Mouse (Mus musculus): Measurements from ENCODE around the gene Micu2. TPM values are rescaled to one million over a fixed set of nuclear protein-coding genes. Genes with fewer than 3 reads are reported as not detected.

Micu2 gene
- 68.1 and 69.2 TPM in 2 replicates for polyA plus RNA-seq (2015; fragmentation: Nextera tagmentation; extraction: Ambion mirVana)

DNA sequence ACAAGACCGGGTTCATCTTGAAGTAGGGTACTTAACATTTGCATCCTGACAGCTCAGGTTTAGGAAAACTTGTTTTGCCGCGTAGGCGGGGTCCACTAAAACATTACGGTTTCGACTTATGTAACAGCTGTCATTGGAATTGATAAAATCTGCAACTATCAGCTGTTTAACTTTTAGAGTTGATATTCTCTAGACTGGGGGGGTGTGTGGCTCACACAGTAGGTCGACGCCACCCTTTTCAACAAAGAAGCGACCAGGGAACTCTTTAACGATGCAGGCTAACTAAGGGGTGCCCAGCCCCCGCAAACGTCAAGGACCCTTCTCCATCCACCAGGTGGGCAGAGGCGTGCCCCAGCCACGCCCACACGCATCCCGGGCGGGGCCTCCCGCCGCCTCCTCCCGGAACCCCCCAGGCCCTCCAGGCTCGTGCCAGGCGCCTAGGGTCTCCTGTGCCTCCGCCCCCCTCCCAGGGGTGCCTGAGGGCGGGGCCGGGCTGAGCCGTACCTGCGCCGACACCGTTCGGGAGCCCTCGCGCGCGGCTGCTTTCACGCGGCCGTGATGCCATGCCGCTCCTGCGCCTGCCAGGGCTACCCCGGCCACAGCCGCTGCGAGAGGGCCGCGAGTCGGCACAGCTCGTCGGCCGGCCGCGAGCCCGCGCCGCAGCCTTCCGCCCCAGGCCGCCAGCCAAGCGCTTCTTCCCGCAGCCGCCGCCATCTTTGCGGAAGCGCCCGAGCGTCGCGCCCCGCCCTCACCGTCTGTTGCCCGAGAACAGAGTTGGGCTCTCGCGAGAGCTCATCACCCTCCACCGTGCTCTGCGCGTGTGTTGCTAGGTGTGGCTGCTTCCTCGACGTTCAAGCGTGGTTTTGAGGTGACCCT lies at the start of gene Micu2:
Gene Micu2, minus strand, starts transcription at position 737 of the 876 bp plus-strand sequence.
- Histone ChIP-seq H3K4me2 (peak within 1 kb of the TSS; percentile 57), H3K4me3 (peak within 1 kb of the TSS; percentile 78), H3K27me3 (0 out of 2 replicates have a peak, but pooled peaks cover 3% of the 10 kb centered on the region), H3K9me3 (no peaks in the 10 kb centered on the region), H3K9ac (peak within 1 kb of the TSS; percentile 88), H3K4me1 (replicated peaks) (peaks cover 15% of the 10 kb centered on the region), H3K27ac (peak within 1 kb of the TSS; percentile 89), H3K36me3 (no peaks in the 10 kb centered on the region)
- ATAC-seq (ENCODE audit: low FRiP score): peak; percentile 99
- WGBS: 4% methylated on average over 68 of the region's 76 CpGs

DNA sequence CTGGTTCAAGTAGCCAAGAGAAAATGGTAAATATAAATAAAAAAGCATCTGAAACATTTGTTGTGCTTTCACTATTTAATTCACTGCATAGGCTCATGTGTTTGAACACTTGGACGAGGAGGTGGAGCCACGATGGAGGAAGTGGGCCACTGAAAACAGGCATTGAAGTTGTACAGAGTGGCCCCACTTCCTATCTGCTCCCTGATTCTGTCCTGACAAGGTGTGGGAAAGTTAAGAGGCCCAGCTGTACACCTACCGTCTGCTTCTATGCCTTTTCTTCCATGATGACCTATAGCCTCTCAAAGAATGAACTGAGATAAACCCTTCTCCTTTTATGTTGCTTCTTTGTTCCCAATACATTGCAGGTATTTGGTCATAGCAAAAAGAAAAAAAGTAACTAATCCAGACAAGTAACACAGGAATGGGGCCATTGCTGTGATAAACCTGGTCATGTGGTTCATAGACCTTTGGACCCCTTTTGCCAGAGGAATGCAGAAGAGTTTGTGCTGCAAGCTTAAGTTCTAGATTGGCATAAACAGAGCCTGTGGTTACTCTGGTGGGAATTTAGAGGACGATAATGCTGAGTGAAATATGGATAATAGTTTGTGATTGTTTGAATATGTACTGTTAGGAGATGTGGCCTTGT lies 47.7 kb upstream of the Micu2 start:
- Histone ChIP-seq H3K9me3 (no peaks in the 10 kb centered on the region), H3K9ac (no peak overlapping the region), H3K4me3 (no peak overlapping the region), H3K27me3 (no peaks in the 10 kb centered on the region), H3K27ac (no peak overlapping the region), H3K4me2 (no peak overlapping the region), H3K36me3 (no peaks in the 10 kb centered on the region), H3K4me1 (replicated peaks) (no peaks in the 10 kb centered on the region)
- WGBS: 90% methylated on average over 4 of the region's 4 CpGs
- ATAC-seq (ENCODE audit: low FRiP score): no peak

DNA sequence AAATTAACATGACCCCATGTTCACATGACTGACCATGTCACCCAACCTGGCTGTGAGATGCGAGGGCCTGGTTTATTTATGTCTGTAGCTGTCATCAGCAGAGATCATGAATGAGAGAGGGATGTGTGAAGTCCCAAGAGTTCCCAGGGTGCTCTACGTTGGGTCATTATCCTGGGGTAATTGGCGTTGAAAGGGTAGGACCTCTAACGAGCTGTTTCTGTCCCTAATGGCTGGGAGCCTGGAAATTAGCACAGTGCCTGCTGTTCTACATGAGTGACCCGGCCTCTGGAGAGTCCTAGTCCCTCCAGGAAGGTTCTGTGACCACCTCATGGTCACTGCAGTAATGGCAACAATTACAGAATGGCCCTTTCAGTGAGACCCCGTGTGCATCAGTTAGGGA lies 37.1 kb upstream of the Micu2 start:
- WGBS: 28% methylated on average over 6 of the region's 6 CpGs
- no peak overlapping the region for H3K4me3 ChIP-seq
- ATAC-seq (ENCODE audit: low FRiP score): no peak
- peaks cover 9% of the 10 kb centered on the region; the same call in 1 of the 2 replicates for H3K27me3 ChIP-seq
- no peak overlapping the region for H3K4me2 ChIP-seq
- H3K9me3 ChIP-seq: no peaks in the 10 kb centered on the region
- H3K4me1 ChIP-seq (replicated peaks): no peaks in the 10 kb centered on the region
- H3K9ac ChIP-seq: no peak overlapping the region
- H3K27ac ChIP-seq: no peak overlapping the region
- H3K36me3 ChIP-seq: no peaks in the 10 kb centered on the region

DNA sequence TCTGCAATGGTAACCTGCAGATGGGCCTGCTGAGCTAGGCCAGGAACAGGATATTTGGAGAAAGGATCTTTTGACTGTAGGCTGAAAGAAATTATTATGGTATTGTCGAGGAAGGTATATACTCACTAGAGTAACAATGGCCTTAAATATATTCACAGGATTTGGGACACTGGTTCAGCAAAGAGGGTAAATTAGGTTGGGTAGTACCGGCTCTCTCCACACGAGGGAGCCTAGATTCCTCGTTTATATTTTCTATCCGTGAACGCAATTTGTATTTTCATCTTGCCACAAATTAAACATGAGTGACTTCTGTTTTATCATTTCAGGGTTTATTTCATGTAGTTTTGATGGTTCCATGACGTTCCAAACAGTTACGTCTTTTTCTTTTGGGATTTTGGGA lies 35.5 kb upstream of the Micu2 start:
- Histone ChIP-seq H3K9ac (no peak overlapping the region), H3K9me3 (no peaks in the 10 kb centered on the region), H3K4me1 (replicated peaks) (no peaks in the 10 kb centered on the region), H3K36me3 (no peaks in the 10 kb centered on the region), H3K4me3 (no peak overlapping the region), H3K4me2 (no peak overlapping the region), H3K27me3 (peaks cover 9% of the 10 kb centered on the region; the same call in 1 of the 2 replicates), H3K27ac (no peak overlapping the region)
- ATAC-seq (ENCODE audit: low FRiP score): no peak
- WGBS: 12% methylated on average over 8 of the region's 8 CpGs

DNA sequence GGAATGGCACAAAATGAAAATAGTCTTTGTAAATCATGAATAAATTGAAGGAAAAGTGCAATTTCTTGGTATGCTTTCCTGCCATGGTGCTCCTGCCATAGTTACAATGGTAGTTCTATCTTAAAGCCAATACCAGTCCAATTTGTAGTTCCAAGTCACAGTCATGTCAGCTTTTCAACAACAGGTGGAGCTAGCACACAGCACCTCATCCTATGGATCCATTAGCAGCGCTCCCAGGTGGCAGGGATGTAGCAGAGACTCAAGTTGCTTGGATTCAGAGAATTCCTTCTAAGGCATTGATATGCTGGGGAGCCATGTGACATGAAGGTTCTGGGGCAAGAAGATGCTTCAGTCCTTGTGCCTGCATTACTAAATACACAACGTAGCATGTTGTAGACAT lies 19.8 kb upstream of the Micu2 start:
- H3K4me2 ChIP-seq: no peak overlapping the region
- H3K27ac ChIP-seq: no peak overlapping the region
- no peaks in the 10 kb centered on the region for H3K27me3 ChIP-seq
- H3K9ac ChIP-seq: no peak overlapping the region
- 44% methylated on average over 2 of the region's 2 CpGs for WGBS
- ATAC-seq (ENCODE audit: low FRiP score): no peak
- no peak overlapping the region for H3K4me3 ChIP-seq
- no peaks in the 10 kb centered on the region for H3K9me3 ChIP-seq
- no peaks in the 10 kb centered on the region for H3K36me3 ChIP-seq
- H3K4me1 ChIP-seq (replicated peaks): no peaks in the 10 kb centered on the region

DNA sequence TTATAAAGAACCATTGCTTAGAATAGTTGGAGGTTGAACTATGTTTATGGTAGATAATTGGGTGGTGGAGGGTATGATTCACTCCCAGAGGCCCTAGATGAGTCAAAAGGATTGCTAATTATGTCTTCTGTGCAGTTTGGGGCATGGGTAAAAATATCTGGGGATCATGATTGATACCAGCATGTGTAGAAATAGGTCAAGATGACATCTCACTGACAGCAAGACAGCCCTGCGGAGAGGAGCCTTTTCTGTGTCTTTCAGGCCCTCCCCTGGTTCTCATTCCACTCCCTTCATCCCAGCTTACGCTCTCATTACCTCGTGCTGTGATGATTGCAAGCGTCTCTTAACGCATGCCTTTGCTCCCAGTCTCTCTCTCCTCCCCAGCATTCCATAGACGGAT lies 4.8 kb upstream of the Micu2 start:
- H3K9ac ChIP-seq: no peak overlapping the region
- H3K4me3 ChIP-seq: no peak overlapping the region
- 68% methylated on average over 6 of the region's 6 CpGs for WGBS
- no peak for ATAC-seq (ENCODE audit: low FRiP score)
- H3K4me2 ChIP-seq: no peak overlapping the region
- H3K9me3 ChIP-seq: no peaks in the 10 kb centered on the region
- 0 out of 2 replicates have a peak, but pooled peaks cover 9% of the 10 kb centered on the region for H3K4me1 ChIP-seq (replicated peaks)
- H3K27me3 ChIP-seq: 0 out of 2 replicates have a peak, but pooled peaks cover 3% of the 10 kb centered on the region
- H3K27ac ChIP-seq: no peak overlapping the region
- no peaks in the 10 kb centered on the region for H3K36me3 ChIP-seq

DNA sequence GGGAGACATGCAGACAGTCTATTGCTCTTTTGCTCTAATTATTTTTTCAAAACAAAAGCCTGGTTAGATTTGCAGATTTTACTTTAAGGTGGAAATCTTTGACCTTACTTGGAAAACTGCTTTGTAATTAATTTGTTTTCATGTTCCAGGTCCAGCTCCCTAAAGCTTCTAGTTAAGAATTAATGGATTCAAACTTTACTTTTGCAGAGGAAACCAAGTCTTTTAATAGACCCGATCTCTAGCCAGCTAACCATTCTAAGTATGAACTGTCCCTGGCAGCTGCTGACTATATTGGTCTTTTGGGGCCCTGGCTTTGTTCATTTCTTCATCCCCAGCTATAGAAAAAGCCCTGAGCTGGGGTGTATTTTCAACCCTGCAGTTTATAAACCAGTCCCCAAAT lies 3.1 kb upstream of the Micu2 start:
- Histone ChIP-seq H3K4me1 (replicated peaks) (peaks cover 12% of the 10 kb centered on the region), H3K27ac (no peak overlapping the region), H3K27me3 (0 out of 2 replicates have a peak, but pooled peaks cover 3% of the 10 kb centered on the region), H3K36me3 (no peaks in the 10 kb centered on the region), H3K4me3 (no peak overlapping the region), H3K9me3 (no peaks in the 10 kb centered on the region), H3K9ac (no peak overlapping the region), H3K4me2 (no peak overlapping the region)
- WGBS: 95% methylated on average over 1 of the region's 1 CpGs
- ATAC-seq (ENCODE audit: low FRiP score): no peak

DNA sequence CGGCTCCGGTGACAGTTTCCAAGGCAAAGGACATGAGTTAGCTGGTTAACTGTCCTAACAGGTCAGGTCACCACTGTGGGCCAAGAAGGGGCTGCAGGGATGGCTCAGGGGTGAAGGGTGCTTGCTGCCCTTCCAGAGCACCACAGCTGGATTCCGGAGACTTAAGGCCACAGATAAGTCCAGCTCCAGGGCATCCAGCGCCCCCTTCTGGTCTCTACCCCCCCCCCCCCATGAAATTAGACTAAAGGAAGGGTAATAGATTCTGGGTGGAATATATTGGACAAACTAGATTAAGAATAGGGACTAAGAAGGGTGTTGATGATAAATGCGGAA lies 306 bp upstream of the Micu2 start:
- no peak for ATAC-seq (ENCODE audit: low FRiP score)
- H3K4me1 ChIP-seq (replicated peaks): peaks cover 15% of the 10 kb centered on the region
- H3K4me3 ChIP-seq: peak overlapping the region; percentile 78
- peak overlapping the region; percentile 88; the same call in 1 of the 2 replicates for H3K9ac ChIP-seq
- no peaks in the 10 kb centered on the region for H3K9me3 ChIP-seq
- WGBS: 31% methylated on average over 5 of the region's 5 CpGs
- 0 out of 2 replicates have a peak, but pooled peaks cover 3% of the 10 kb centered on the region for H3K27me3 ChIP-seq
- peak overlapping the region; percentile 89; the same call in 1 of the 2 replicates for H3K27ac ChIP-seq
- peak overlapping the region; percentile 57 for H3K4me2 ChIP-seq
- no peaks in the 10 kb centered on the region for H3K36me3 ChIP-seq

DNA sequence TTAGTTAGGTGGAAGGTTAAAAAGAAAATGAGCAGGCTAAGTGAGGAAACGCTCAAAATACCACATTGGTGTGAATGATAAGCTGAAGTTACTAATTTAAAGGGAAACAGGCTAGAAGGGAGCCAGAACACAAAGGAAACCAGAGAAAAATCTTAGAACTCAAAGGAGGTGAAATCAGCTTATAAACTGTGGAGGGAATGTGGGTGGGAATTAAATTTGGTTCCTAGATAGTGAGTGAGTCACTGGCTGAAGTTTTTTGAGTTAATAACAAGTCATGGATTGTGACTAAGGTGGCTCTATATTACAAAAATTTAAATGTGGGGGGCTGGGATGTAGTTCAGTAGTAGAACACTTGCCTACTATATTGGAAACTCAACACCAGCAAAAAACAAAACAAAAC lies 1.6 kb downstream of the Micu2 start:
- no peak overlapping the region for H3K4me3 ChIP-seq

DNA sequence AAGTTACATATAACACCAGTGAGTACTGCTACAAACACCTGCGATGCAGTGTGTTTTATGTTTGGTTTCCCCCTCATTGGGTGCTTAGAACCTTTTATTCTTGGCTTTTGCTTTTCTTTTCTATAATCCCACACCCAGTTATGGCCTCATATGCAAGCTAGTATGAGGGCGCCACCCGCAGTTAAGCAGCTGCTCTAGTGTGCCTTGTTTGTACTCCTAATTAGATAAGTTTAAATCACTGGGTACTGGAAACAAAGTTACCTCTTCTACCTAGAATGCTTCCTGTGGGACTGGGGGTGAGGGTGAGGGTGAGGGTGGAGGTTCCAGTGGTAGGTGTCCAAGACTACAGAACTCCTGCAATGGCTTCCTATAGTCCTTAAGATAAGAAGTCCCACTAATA lies 2.9 kb downstream of the Micu2 start:
- Histone ChIP-seq H3K4me1 (replicated peaks) (peaks cover 15% of the 10 kb centered on the region), H3K27ac (no peak overlapping the region), H3K9ac (no peak overlapping the region), H3K4me3 (no peak overlapping the region), H3K27me3 (0 out of 2 replicates have a peak, but pooled peaks cover 3% of the 10 kb centered on the region), H3K9me3 (0 out of 2 replicates have a peak, but pooled peaks cover 2% of the 10 kb centered on the region), H3K4me2 (no peak overlapping the region), H3K36me3 (peaks cover 9% of the 10 kb centered on the region)
- 95% methylated on average over 3 of the region's 3 CpGs for WGBS
- ATAC-seq (ENCODE audit: low FRiP score): no peak

More for the DNA sequence above, 1.6 kb downstream of the Micu2 start:
- 0 out of 2 replicates have a peak, but pooled peaks cover 4% of the 10 kb centered on the region for H3K36me3 ChIP-seq
- ATAC-seq (ENCODE audit: low FRiP score): no peak
- H3K27me3 ChIP-seq: 0 out of 2 replicates have a peak, but pooled peaks cover 3% of the 10 kb centered on the region
- WGBS: 81% methylated on average over 1 of the region's 1 CpGs
- H3K4me1 ChIP-seq (replicated peaks): peaks cover 15% of the 10 kb centered on the region
- 0 out of 2 replicates have a peak overlapping the region, but pooled peaks have one; percentile 6 for H3K4me2 ChIP-seq
- H3K9me3 ChIP-seq: no peaks in the 10 kb centered on the region
- H3K27ac ChIP-seq: no peak overlapping the region
- no peak overlapping the region for H3K9ac ChIP-seq

DNA sequence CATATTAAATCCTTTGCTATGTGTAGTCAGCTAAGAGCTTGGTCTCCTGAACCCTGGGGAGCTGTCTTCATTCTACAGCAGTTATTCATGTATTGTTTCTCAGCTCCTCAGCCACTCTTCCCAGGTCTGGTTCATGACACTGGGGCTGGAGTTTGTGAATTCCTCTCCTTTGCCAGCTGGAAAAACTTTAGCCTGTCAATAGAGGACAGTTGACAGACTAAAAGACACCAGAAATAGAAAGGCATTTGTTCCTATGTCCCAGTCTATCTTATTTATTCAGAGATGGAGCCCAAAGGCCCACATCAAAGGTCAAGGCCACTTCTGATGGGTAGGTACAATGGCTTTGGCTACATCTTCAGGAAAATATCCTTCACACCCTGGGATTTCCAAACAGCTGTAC lies 7.3 kb downstream of the Micu2 start:
- H3K9me3 ChIP-seq: peaks cover 13% of the 10 kb centered on the region; the same call in 1 of the 2 replicates
- no peak overlapping the region for H3K27ac ChIP-seq
- H3K4me2 ChIP-seq: no peak overlapping the region
- peaks cover 46% of the 10 kb centered on the region for H3K36me3 ChIP-seq
- H3K27me3 ChIP-seq: no peaks in the 10 kb centered on the region
- peaks cover 4% of the 10 kb centered on the region; the same call in 1 of the 2 replicates for H3K4me1 ChIP-seq (replicated peaks)
- no peak overlapping the region for H3K9ac ChIP-seq
- no peak for ATAC-seq (ENCODE audit: low FRiP score)
- H3K4me3 ChIP-seq: no peak overlapping the region

DNA sequence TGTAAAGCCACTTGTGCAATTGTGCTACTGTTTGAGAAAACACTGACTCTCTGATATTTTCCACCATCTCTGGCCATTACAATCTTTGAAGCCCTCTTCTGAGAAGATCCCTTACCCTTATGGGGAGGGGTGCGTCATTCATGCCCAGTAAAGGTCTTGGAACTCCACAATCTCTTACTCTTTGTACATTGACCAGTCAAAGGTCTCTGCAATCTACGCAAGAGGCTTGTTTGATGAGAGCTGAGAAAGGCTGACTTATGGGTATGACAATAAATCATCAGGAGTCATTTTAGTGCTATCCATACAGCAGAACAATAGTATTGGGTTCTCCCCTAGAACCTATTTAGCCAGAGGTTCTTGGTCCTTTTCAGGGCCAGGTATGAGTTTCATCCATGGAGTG lies 9.9 kb downstream of the Micu2 start:
- no peak for ATAC-seq (ENCODE audit: low FRiP score)
- no peak overlapping the region for H3K9ac ChIP-seq
- peaks cover 47% of the 10 kb centered on the region for H3K36me3 ChIP-seq
- no peaks in the 10 kb centered on the region for H3K4me1 ChIP-seq (replicated peaks)
- H3K4me3 ChIP-seq: no peak overlapping the region
- no peaks in the 10 kb centered on the region for H3K27me3 ChIP-seq
- H3K4me2 ChIP-seq: no peak overlapping the region
- WGBS: 100% methylated on average over 2 of the region's 2 CpGs
- peaks cover 13% of the 10 kb centered on the region; the same call in 1 of the 2 replicates for H3K9me3 ChIP-seq
- no peak overlapping the region for H3K27ac ChIP-seq
